Mouse (Mus musculus): ENCODE measurements around the gene Zzef1.

Zzef1 gene

GRCm38 (mm10) chr11:72892623-72893022 lies 96.6 kb downstream of the Zzef1 start:
- no peak for DNase-seq (ENCODE audit: low read depth, low spot score)

DNA sequence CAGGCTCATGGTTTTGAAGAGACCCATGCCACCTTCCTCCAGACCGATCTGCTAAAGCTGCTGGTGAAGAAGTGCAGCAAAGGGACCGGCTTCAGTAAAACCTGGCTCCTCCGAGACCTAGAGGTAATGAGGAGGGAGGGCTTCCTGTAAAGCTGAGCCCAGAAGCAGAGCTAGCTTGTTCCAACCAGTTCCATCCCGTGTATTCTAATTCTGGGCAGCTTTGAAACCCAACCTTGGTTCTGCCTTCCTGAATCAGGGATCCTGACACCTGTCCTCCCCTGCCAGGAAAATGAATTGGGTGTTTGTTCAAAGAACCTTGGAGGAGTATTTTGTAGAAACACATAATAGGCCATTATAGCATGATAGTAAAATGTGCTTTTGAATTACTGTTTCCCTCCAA lies 112.4 kb downstream of the Zzef1 start:
- no peak for DNase-seq (ENCODE audit: low read depth, low spot score)

DNA sequence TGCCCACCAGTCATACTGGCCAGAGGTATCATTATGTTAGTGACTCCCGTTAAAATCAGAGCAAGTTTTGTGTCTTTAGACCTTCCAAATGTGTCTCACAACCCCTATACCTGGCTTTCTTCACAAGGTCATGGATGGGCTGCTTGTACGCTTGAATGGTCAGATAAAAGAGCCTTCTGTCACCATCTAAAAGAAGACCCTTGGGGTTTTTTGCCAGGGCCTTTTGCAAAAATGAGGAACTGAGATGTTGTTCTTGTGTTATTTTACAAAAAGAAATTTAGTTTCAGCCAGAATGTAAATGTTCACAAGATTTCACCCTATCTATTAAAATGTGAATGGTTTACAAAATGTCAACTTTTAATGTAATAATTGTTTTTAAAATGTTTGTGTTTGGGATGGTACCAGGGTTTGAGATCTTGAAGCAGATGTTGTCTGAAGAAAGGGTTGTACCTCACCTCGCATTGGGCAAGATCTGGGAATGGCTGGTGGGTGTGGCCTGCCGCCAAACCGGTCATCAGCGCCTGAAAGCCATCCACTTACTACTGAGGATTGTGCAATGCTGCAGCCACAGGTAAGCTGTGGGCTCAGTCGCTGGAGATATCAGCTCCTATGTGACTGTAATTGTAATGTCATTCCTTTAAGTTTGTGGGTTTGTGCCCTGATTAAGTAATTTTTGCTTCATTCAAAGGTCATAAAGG lies 121.4 kb downstream of the Zzef1 start:
- DNase-seq (ENCODE audit: low read depth, low spot score): no peak

DNA sequence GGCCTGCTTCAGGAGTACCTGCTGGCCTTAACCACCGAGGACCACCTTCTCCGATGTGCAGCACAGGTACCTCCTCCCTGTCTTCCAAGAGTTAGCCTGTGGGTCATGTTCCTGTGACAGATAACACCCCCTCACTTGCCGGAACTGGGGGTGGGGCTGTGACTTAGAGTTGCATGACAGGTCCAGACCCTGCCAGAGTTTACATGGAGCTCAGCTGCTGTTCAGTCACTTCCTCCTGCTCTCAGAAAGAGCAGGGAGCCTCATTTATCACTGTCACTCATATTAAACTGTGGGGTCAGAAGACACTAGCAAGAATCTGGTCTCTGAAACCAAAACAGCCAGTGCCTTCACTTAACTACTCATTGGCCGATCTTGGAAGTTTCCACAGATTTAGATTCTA lies 127.1 kb downstream of the Zzef1 start:
- DNase-seq (ENCODE audit: low read depth, low spot score): no peak

DNA sequence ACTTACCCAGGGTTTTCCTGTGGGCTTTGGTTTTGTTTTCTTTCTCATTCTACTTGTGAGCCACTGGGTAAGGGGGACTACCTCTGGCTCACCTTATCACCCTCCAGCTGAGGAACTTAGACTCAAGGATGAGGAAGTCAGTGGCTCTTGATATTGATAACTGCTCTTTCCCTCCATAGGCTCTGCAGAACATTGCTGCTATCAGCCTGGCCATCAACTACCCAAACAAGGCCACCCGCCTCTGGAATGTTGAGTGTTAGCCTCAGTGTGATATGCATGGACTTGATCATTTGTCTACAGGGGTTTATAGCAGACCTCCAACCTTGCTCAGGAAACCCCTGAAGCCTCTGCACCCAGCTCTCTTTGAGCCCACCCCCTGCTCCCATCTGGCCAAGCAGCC lies 128.4 kb downstream of the Zzef1 start:
- DNase-seq (ENCODE audit: low read depth, low spot score): no peak

- no peak for DNase-seq (ENCODE audit: low read depth, low spot score)
Observed at GRCm38 (mm10) chr11:72925067-72925466, 129.0 kb downstream of the Zzef1 start.

DNA sequence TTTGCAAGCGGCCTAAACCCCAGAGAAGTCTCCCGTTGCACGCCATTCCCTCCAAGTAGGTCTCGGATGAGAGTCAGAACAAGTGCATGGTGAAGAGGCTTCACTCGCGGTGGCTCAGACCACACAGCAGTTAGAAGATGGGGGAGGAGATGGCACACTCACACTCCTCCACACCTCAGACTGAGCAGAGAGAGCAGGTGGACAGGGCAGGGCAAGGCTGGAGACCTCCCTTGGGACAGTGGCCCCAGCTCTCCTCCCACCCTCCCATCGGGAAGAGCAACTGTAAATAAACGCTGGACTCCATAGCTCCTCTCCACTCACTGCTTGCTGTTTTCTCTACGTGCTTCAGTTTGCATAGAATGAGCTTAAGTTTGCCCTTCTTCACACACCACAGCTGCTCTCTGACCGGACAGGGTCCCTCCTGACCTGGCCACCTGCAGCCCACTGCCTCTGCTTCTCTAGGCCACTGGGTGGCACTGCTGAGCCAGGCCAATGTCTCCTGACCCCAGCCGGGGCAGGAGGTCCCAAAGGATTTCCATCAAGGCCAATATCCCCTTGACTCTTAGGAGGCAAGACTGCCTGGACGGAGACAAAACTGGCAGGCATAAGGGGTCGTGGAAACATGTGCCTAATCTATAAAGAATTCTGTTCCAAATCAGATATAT lies 130.3 kb downstream of the Zzef1 start:
- DNase-seq (ENCODE audit: low read depth, low spot score): peak; percentile 61

- no peak for DNase-seq (ENCODE audit: low read depth, low spot score)
Observed at GRCm38 (mm10) chr11:72928516-72928915, 132.5 kb downstream of the Zzef1 start.

- peak; percentile 26 for DNase-seq (ENCODE audit: low read depth, low spot score)
Observed at GRCm38 (mm10) chr11:72940208-72941143, 144.4 kb downstream of the Zzef1 start.

- no peak for DNase-seq (ENCODE audit: low read depth, low spot score)
Observed at GRCm38 (mm10) chr11:72944996-72945793, 149.2 kb downstream of the Zzef1 start.

- DNase-seq (ENCODE audit: low read depth, low spot score): no peak
Observed at GRCm38 (mm10) chr11:72945875-72946559, 150.0 kb downstream of the Zzef1 start.

GRCm38 (mm10) chr11:72946560-72947119 lies 150.6 kb downstream of the Zzef1 start:
- DNase-seq (ENCODE audit: low read depth, low spot score): no peak

- DNase-seq (ENCODE audit: low read depth, low spot score): no peak
Observed at GRCm38 (mm10) chr11:72947840-72948239, 151.8 kb downstream of the Zzef1 start.

DNA sequence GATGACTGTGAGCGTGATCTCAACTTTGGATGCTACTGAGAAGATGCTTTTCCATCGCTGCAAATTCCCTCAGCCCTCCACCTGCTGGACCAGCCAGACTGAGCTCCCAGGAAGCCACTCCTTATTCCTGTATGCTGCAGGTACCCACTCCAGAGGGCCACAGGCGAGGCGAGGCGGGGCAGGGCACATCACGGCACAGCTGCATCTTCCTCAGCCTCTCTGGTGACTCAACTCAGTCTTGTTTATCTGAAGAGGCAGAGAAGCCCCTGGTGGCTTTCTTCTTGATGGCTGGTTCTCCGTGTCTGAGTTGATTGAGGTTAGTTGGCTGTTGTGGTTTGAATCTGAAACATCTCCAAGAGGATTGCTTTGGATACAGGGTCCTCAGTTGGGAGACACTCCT lies 152.2 kb downstream of the Zzef1 start:
- no peak for DNase-seq (ENCODE audit: low read depth, low spot score)

- no peak for DNase-seq (ENCODE audit: low read depth, low spot score)
Observed at GRCm38 (mm10) chr11:72951137-72952000, 155.3 kb downstream of the Zzef1 start.

GRCm38 (mm10) chr11:72952226-72952625 lies 156.2 kb downstream of the Zzef1 start:
- DNase-seq (ENCODE audit: low read depth, low spot score): no peak

DNA sequence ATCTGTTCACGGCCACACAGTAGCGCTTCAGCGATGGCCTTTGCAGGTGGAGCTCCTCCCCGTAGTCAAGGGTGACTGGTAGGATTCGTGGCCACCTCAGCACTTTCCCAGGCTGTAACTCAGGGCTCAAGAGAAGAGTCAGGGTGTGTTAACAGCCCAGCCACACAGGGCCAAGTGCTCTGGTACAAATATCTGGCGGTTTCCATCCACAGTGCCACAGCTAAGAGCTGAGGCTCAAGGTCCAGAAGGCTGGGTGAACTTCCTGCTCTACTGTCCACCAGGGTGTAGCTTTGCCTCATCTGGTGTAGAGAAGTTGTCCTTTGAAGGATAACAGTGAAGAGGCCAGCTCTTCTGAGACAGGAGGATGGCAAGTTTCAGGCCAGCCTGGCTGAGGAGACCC lies 156.7 kb downstream of the Zzef1 start:
- no peak for DNase-seq (ENCODE audit: low read depth, low spot score)

DNA sequence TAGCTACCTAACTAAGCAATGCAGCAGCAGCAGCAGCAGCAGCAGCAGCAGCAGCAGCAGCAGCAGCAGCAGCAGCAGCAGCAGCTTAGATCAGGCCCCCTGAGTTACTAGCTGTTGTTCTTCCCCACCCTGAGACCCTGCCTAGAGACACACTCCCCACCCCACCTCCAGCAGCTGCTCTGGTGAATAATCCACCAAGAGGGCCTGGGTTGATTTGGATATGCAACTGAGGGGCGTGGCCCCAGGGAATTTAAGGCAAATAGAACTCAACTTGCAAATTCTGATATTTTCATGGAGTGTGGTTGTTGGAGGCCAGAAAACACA lies 157.1 kb downstream of the Zzef1 start:
- no peak for DNase-seq (ENCODE audit: low read depth, low spot score)

GRCm38 (mm10) chr11:72953440-72954151 lies 157.6 kb downstream of the Zzef1 start:
- no peak for DNase-seq (ENCODE audit: low read depth, low spot score)

All from forelimb bud, embryonic 11.5 days (tissue).